Mouse (Mus musculus) left cerebral cortex, adult 2 months (tissue): ENCODE results near the gene Ccdc138. TPM values are rescaled to one million over a fixed set of nuclear protein-coding genes. Genes with fewer than 3 reads are reported as not detected.

Experiments
- DNase-seq, 2 experiments: peaks; one replicate each; pipeline ENCODE4 v3.0.0; 2021 to 2022; ENCODE audit warnings: low spot score in 2 of 2, mixed read lengths in 1 of 2; ENCODE audit errors: extremely low spot score in 1 of 2
- H3K27ac ChIP-seq: fragments of 200-600 bp; 2 replicates; pipeline ENCODE4 v1.8.1; 2022
- H3K4me3 ChIP-seq: fragments of 200-600 bp; 2 replicates; pipeline ENCODE4 v1.8.1; 2022
- CTCF ChIP-seq: fragments of 200-600 bp; IDR thresholded peaks from 2 replicates; pipeline ENCODE4 v1.8.1; 2022; ENCODE audit warnings: antibody characterized with exemption, mild to moderate bottlenecking, moderate library complexity
- intact Hi-C: fragments of 180-260 bp; cut with DNase I; formaldehyde crosslinking; loops from one replicate; pipeline ENCODE4 v1.15.1; 2025
- long read RNA-seq, 2 experiments: library from polyadenylated mRNA; stranded (forward); transcript quantifications; one replicate each; pipeline ENCODE4 v2.0.0; 2021; ENCODE audit warnings: borderline mapping rate in 2 of 2
- total RNA-seq, 2 experiments: library from RNA; stranded (reverse); gene quantifications; 2 replicates each; pipeline ENCODE4 v1.2.3; 2021

The Ccdc138 gene
- total RNA-seq: 1 to 10 TPM; 4.4 to 5.5 TPM
- long read RNA-seq, experiment 1, partial matches to known transcripts: 0 of 3 reads
- long read RNA-seq, experiment 1, other reads (novel, unspliced or antisense): 3 of 3 reads
- long read RNA-seq, experiment 2, partial matches to known transcripts: 0 of 4 reads
- long read RNA-seq, experiment 2, other reads (novel, unspliced or antisense): 3 of 4 reads

DNA sequence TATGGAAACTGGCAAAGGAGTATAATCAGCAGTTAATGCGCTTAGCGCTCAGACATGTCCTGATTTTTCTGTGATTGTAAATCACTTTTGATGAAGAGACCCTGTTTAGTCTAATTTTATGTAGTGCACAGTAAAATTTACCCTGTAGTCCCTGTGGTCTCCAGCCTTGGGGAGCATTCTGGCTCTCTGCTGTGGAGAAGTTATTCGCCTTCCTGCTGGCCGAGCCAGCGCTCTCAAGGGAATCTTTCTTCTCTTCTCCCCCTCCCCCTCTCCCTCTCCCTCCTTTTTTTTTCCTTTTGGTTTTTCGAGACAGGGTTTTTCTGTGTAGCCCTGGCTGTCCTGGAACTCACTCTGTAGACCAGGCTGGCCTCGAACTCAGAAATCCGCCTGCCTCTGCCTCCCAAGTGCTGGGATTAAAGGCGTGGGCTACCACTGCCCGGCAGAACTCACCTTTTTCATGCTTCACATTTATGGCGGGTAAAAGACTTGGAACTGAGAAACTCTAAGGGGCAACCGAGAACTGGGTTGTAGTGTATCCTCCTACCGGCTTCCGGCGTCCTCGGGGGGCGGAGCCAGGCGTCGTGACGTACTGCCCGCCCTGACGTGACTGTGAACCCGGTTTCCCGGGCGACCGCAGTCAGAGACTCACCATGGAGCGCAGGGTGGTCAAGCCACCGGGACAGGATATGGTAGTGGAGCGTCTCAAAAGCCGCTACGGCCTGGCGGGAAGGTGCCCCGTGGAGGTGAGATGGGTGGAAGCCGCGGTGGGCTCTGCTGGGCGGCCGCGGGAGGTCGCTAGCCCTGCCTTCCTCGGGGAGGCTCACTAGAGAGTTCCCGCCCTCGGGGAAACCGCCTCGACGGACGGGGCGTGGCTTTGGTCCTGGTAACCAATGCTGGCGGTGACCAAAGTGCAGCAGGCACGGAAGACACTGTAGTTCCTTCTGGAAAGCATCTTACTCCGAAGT lies at the start of gene Ccdc138:
TSS of gene Ccdc138 (plus strand) at position 629 of the 965 bp plus-strand sequence.
- peak; percentile 90 for DNase-seq
- intact Hi-C loops: no loop called here
- TF ChIP-seq CTCF: peak; percentile 39
- Histone ChIP-seq H3K27ac (peak within 1 kb of the TSS; percentile 88), H3K4me3 (peak within 1 kb of the TSS; percentile 94)

DNA sequence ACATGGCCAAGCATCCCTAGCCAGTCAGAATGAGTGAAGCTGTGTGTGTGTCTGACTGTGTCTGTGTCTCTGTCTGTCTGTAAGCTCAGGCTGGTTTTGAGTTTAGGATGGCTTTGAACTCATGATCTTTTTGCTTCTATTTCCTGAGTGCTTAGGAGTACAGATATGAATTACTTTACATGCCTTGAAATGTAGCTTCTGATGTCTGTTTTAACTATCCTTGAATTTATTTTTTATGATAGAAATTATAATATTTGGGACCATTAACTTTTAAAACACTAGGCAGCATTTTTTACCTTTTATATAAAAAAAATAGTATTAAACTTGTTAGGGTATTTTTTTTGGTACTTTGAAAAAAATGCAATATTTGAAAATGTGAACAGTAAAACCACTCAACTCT lies 46.2 kb upstream of the Ccdc138 start:
- no peak for TF ChIP-seq CTCF
- intact Hi-C loops: no loop called here
- no peak overlapping the region for H3K4me3 ChIP-seq
- no peak for DNase-seq
- H3K27ac ChIP-seq: no peak overlapping the region

GRCm38 (mm10) chr10:58452185-58452584 lies 45.6 kb upstream of the Ccdc138 start:
- TF ChIP-seq CTCF: no peak
- no peak overlapping the region for H3K4me3 ChIP-seq
- no peak overlapping the region for H3K27ac ChIP-seq
- intact Hi-C loops: no loop called here
- DNase-seq: no peak

DNA sequence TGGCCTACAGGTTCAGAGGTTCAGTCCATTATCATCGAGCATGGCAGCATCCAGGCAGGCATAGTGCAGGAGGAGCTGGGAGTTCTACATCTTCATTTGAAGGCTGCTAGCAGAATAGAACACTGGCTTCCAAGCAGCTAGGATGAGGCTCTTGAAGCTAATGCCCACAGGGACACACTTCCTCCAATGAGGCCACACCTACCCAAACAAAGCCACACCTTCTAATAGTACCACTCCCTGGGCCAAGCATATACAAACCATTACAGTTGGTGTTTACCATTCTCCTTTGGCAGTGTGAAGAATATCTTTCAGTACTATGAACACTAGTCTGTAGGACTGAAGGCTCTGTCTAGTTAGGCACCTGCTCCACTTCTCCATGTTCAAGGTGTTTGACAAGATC lies 37.9 kb upstream of the Ccdc138 start:
- intact Hi-C loops: loop anchor here (5.0 kb wide), 1 partner anchor 32 kb away; no protein-coding TSS in a partner anchor
- Histone ChIP-seq H3K27ac (no peak overlapping the region), H3K4me3 (no peak overlapping the region)
- DNase-seq: no peak
- TF ChIP-seq CTCF: no peak

GRCm38 (mm10) chr10:58477086-58477755 lies 20.5 kb upstream of the Ccdc138 start:
- Histone ChIP-seq H3K27ac (peak overlapping the region; percentile 63), H3K4me3 (no peak overlapping the region)
- DNase-seq: no peak
- TF ChIP-seq CTCF: no peak
- intact Hi-C loops: loop anchor here (5.0 to 10.0 kb wide), 2 partner anchors 95 to 952 kb away; no protein-coding TSS in a partner anchor

DNA sequence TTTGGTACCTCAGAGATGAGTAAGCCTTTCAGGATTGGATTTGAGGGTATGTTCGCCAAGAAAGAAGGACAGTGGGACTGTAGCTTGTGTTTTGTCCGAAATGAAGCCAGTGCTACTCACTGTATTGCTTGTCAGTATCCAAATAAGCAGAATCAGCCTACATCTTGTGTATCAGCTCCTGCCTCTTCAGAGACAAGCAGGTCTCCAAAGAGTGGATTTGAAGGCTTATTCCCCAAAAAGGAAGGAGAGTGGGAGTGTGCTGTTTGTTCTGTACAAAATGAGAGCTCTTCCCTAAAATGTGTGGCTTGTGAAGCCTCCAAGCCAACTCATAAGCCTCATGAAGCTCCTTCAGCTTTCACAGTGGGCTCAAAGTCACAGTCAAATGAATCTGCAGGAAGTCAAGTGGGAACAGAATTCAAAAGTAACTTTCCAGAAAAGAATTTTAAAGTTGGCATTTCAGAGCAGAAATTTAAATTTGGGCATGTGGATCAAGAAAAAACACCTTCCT lies 19.6 kb upstream of the Ccdc138 start:
- intact Hi-C loops: loop anchor here (5.0 to 10.0 kb wide), 2 partner anchors 96 to 953 kb away; no protein-coding TSS in a partner anchor
- H3K4me3 ChIP-seq: no peak overlapping the region
- peak overlapping the region; percentile 63 for H3K27ac ChIP-seq
- TF ChIP-seq CTCF: no peak
- DNase-seq: no peak

DNA sequence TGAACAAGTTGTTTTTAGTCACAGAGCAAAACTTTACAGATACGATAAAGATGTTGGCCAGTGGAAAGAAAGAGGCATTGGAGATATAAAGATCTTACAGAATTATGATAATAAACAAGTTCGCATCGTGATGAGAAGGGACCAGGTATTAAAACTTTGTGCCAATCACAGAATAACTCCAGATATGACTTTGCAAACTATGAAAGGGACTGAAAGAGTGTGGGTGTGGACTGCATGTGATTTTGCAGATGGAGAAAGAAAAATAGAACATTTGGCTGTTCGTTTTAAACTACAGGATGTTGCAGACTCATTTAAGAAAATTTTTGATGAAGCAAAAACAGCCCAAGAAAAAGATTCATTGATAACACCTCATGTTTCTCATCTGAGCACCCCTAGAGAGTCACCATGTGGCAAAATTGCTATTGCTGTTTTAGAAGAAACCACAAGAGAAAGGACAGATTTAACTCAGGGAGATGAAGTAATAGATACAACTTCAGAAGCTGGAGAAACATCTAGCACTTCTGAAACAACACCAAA lies 17.7 kb upstream of the Ccdc138 start:
- no peak for TF ChIP-seq CTCF
- intact Hi-C loops: loop anchor here (5.0 to 10.0 kb wide), 2 partner anchors 98 to 955 kb away; no protein-coding TSS in a partner anchor
- peak overlapping the region; percentile 45; the same call in 1 of the 2 replicates for H3K27ac ChIP-seq
- no peak overlapping the region for H3K4me3 ChIP-seq
- no peak for DNase-seq

DNA sequence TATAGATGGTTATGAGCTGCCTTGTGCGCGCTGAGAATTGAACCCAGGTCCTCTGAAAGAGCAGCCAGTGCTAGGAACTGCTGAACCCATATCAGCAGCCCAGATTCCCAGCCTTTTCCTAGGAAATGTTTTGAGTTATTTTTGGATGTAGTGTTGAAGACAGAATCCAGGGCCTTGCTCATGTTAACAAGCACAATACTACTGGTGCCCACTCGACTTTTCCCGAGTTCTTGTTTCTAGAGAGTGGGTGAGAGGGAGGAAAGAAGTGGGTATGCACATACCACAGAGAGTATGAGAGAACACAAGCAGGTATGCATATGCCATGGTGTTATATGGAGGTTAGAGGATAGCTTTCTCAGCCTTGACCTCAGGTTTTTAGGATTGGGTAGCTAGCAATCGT lies 6.7 kb upstream of the Ccdc138 start:
- no peak for DNase-seq
- no peak for TF ChIP-seq CTCF
- no peak overlapping the region for H3K27ac ChIP-seq
- intact Hi-C loops: loop anchor here (2.0 to 5.0 kb wide), 2 partner anchors 20 to 34 kb away; no protein-coding TSS in a partner anchor
- H3K4me3 ChIP-seq: no peak overlapping the region

GRCm38 (mm10) chr10:58495637-58496036 lies 2.1 kb upstream of the Ccdc138 start:
- DNase-seq: no peak
- TF ChIP-seq CTCF: peak; percentile 30
- H3K27ac ChIP-seq: no peak overlapping the region
- intact Hi-C loops: no loop called here
- no peak overlapping the region for H3K4me3 ChIP-seq

DNA sequence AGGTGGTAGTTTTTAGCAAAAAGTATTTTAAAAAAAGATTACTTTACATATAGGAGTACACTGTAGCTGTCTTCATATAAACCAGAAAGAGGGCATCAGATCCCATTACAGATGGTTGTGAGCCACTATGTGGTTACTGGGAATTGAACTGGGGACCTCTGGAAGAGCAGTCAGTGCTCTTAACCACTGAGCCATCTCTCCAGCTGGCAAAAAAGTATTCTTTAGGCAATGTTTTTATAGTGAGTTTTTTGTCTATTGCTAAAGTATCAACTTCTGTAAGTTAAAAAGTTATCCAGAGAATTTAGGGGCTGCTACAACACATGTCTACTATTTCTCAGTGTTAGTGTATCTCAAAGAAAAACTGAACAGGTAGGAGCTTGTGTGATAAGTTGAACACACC lies 1.0 kb upstream of the Ccdc138 start:
- TF ChIP-seq CTCF: no peak
- H3K4me3 ChIP-seq: no peak overlapping the region
- no peak for DNase-seq
- intact Hi-C loops: no loop called here
- H3K27ac ChIP-seq: no peak overlapping the region; the same call in 1 of the 2 replicates

GRCm38 (mm10) chr10:58498516-58498915 lies 768 bp downstream of the Ccdc138 start:
- no peak for DNase-seq
- intact Hi-C loops: no loop called here
- no peak for TF ChIP-seq CTCF
- no peak overlapping the region for H3K27ac ChIP-seq
- peak overlapping the region; percentile 94 for H3K4me3 ChIP-seq
